ENCODE assay signal across 21 mouse cellular contexts in genomic region chr5:23677072-23677453, GRCm38 (mm10). TPM values are rescaled to one million over a fixed set of nuclear protein-coding genes. Genes with fewer than 3 reads are reported as not detected.
DNase-seq lines count a peak whose midpoint lies in the region; ATAC-seq and TF ChIP-seq lines count a peak whose summit lies in the region.
"Had no signal": no experiment of that assay in that cellular context is flagged by ENCODE, and none has a peak within 500 bp of the region (broad histone marks: within the 10 kb centered on the region; RNA-seq: fewer than 3 reads in every experiment).

No protein-coding gene starts in this region.

- H3K27me3 ChIP-seq in intestine, embryonic 15.5 days (replicated peaks): no peaks in the 10 kb centered on the region
- H3K27me3 ChIP-seq in intestine, embryonic 16.5 days (replicated peaks; ENCODE audit: control insufficient read depth, insufficient read depth, low read length): no peaks in the 10 kb centered on the region
- no peaks in the 10 kb centered on the region for H3K27me3 ChIP-seq in CH12.LX (replicated peaks)
- no peaks in the 10 kb centered on the region for H3K27me3 ChIP-seq in MEL (ENCODE audit: control insufficient read depth in 1 of 2, insufficient read depth in 2 of 2, low read length in 2 of 2)
- H3K27me3 ChIP-seq: embryonic facial prominence, embryonic 12.5 days; embryonic facial prominence, embryonic 15.5 days; hindbrain, embryonic 12.5 days; hindbrain, embryonic 15.5 days had no signal

- H3K9me3 ChIP-seq in intestine, embryonic 15.5 days: no peaks in the 10 kb centered on the region
- H3K9me3 ChIP-seq in intestine, embryonic 16.5 days (ENCODE audit: control insufficient read depth, low read length): no peaks in the 10 kb centered on the region
- no peaks in the 10 kb centered on the region for H3K9me3 ChIP-seq in CH12.LX (replicated peaks; ENCODE audit: low read length)
- H3K9me3 ChIP-seq in MEL (replicated peaks; ENCODE audit: insufficient read depth, low read length): no peaks in the 10 kb centered on the region
- H3K9me3 ChIP-seq: embryonic facial prominence, embryonic 12.5 days; embryonic facial prominence, embryonic 15.5 days; hindbrain, embryonic 12.5 days; hindbrain, embryonic 15.5 days had no signal

- no peak overlapping the region for H3K9ac ChIP-seq in intestine, embryonic 15.5 days
- H3K9ac ChIP-seq in intestine, embryonic 16.5 days (ENCODE audit: low read depth, low read length): no peak overlapping the region
- 0 out of 2 replicates have a peak overlapping the region, but pooled peaks have one; percentile 75 for H3K9ac ChIP-seq in CH12.LX (ENCODE audit: insufficient read depth, low read depth)
- H3K9ac ChIP-seq in MEL (ENCODE audit: control insufficient read depth, low read depth, low read length, poor library complexity, severe bottlenecking): no peak overlapping the region

- DNase-seq in CH12.LX (ENCODE audit: extremely low read depth) (no peak), MEL (ENCODE audit: low read depth, low spot score) (no peak)
- DNase-seq in lung, postnatal 25 days (ENCODE audit: low spot score): no peak
- DNase-seq in ovary, postnatal 14 days (ENCODE audit: low spot score): no peak
- DNase-seq: adrenal gland, adult 2 months; adrenal gland, postnatal 14 days; cerebellum, adult 11 months; cerebellum, adult 2 months; cerebellum, adult 9-11 months; cerebellum, postnatal 25 days; gastrocnemius, adult 2 months; gastrocnemius, postnatal 14 days had no signal

- TF ChIP-seq EP300 in CH12.LX (IDR thresholded peaks at IDR 0.05; ENCODE audit: low read length): no peak
- TF ChIP-seq EP300 in MEL (IDR thresholded peaks at IDR 0.05; ENCODE audit: low read depth in 1 of 2, low read length in 2 of 2): peak in 1 of 2 experiments; percentile 21; a peak in 1 of 4 replicates

- H3K4me3 ChIP-seq in intestine, embryonic 15.5 days (replicated peaks): no peak overlapping the region
- H3K4me3 ChIP-seq in intestine, embryonic 16.5 days (ENCODE audit: low read length): no peak overlapping the region
- no peak overlapping the region for H3K4me3 ChIP-seq in CH12.LX (replicated peaks in 1 of 3; ENCODE audit: low read depth in 2 of 3, low read length in 2 of 3, poor library complexity in 1 of 3)
- peak overlapping the region in 1 of 2 experiments; percentile 95; a peak in 2 of 4 replicates for H3K4me3 ChIP-seq in MEL (ENCODE audit: control insufficient read depth in 1 of 2, insufficient read depth in 1 of 2, low read depth in 2 of 2, low read length in 2 of 2)

- in situ Hi-C loops in CH12.LX (cut with MboI; ENCODE audit: low pct_ligation_motif_present, low pct_unique_long_range_greater_than_20kb, low sequenced_read_pairs): no loop called here

- dilution Hi-C loops in CH12.LX (cut with MboI; ENCODE audit: extremely low pct_ligation_motif_present, extremely low pct_unique_long_range_greater_than_20kb, low sequenced_read_pairs): no loop called here

- no peak for ATAC-seq in intestine, embryonic 15.5 days
- ATAC-seq in intestine, embryonic 16.5 days: no peak
- ATAC-seq in megakaryocyte, adult 5-6 weeks (ENCODE audit: poor library complexity, severe bottlenecking): no peak
- ATAC-seq: CD4-positive, CD25-positive, alpha-beta regulatory T cell, adult 4 months; forebrain, embryonic 14.5 days had no signal

- TF ChIP-seq POLR2A in CH12.LX (IDR thresholded peaks at IDR 0.05; ENCODE audit: low read depth, low read length) (no peak), MEL (IDR thresholded peaks at IDR 0.05; ENCODE audit: control insufficient read depth in 1 of 2, insufficient read depth in 1 of 2, low read depth in 1 of 2, low read length in 2 of 2, poor library complexity in 1 of 2) (no peak)

- no peaks in the 10 kb centered on the region for H3K36me3 ChIP-seq in intestine, embryonic 15.5 days
- H3K36me3 ChIP-seq in intestine, embryonic 16.5 days (ENCODE audit: control insufficient read depth, insufficient read depth, low read length): no peaks in the 10 kb centered on the region
- H3K36me3 ChIP-seq in CH12.LX (replicated peaks in 1 of 2; ENCODE audit: control insufficient read depth in 1 of 2, insufficient read depth in 1 of 2, low read length in 1 of 2): peaks cover 0 to 2% of the 10 kb centered on the region in 2 experiments
- peaks cover 0 to 10% of the 10 kb centered on the region in 2 experiments; a peak in 2 of 4 replicates for H3K36me3 ChIP-seq in MEL (ENCODE audit: control insufficient read depth in 1 of 2, insufficient read depth in 2 of 2, low read length in 2 of 2)
- H3K36me3 ChIP-seq: embryonic facial prominence, embryonic 12.5 days; embryonic facial prominence, embryonic 15.5 days; hindbrain, embryonic 12.5 days; hindbrain, embryonic 15.5 days had no signal

- 82% methylated on average over 5 of the region's 5 CpGs for WGBS in intestine, embryonic 15.5 days
- 79% methylated on average over 5 of the region's 5 CpGs for WGBS in intestine, embryonic 16.5 days

- H3K4me1 ChIP-seq in intestine, embryonic 15.5 days (replicated peaks): peaks cover 3% of the 10 kb centered on the region; the same call in 1 of the 2 replicates
- H3K4me1 ChIP-seq in intestine, embryonic 16.5 days (ENCODE audit: control insufficient read depth, insufficient read depth, low read length): no peaks in the 10 kb centered on the region
- H3K4me1 ChIP-seq in CH12.LX (ENCODE audit: control insufficient read depth in 1 of 2, insufficient read depth in 2 of 2): peaks cover 0 to 35% of the 10 kb centered on the region in 2 experiments; a peak in 2 of 4 replicates
- peaks cover 2 to 5% of the 10 kb centered on the region in 2 experiments; a peak in 2 of 4 replicates for H3K4me1 ChIP-seq in MEL (ENCODE audit: control insufficient read depth in 1 of 2, insufficient read depth in 2 of 2, low read length in 2 of 2)

- no peak for TF ChIP-seq RAD21 in CH12.LX (IDR thresholded peaks at IDR 0.05; ENCODE audit: low read depth, low read length)
- TF ChIP-seq RAD21 in MEL (IDR thresholded peaks at IDR 0.05; ENCODE audit: low read depth, low read length): no peak

- no peak for TF ChIP-seq CTCF in CH12.LX (conservative IDR thresholded peaks at IDR 0.05 in 1 of 2, IDR thresholded peaks at IDR 0.05 in 1 of 2; ENCODE audit: low read depth in 2 of 2, low read length in 2 of 2)
- TF ChIP-seq CTCF in MEL (IDR thresholded peaks at IDR 0.05 in 2 of 3, conservative IDR thresholded peaks at IDR 0.05 in 1 of 3; ENCODE audit: control insufficient read depth in 1 of 3, insufficient read depth in 1 of 3, low read depth in 2 of 3, low read length in 3 of 3, poor library complexity in 1 of 3, severe bottlenecking in 1 of 3): no peak

- H3K79me2 ChIP-seq in CH12.LX (replicated peaks; ENCODE audit: control insufficient read depth, extremely low read depth, insufficient read depth, poor library complexity, severe bottlenecking) (no peaks in the 10 kb centered on the region; the same call in 1 of the 2 replicates), MEL (ENCODE audit: control insufficient read depth, insufficient read depth, low read length, poor library complexity) (peaks cover 5% of the 10 kb centered on the region)

- no peak overlapping the region for H3K27ac ChIP-seq in intestine, embryonic 15.5 days
- no peak overlapping the region for H3K27ac ChIP-seq in intestine, embryonic 16.5 days (ENCODE audit: low read length)
- H3K27ac ChIP-seq in CH12.LX (ENCODE audit: insufficient read depth, low read depth) (no peak overlapping the region), MEL (ENCODE audit: control insufficient read depth, low read depth, low read length) (no peak overlapping the region)
- H3K27ac ChIP-seq: embryonic facial prominence, embryonic 15.5 days; gastrocnemius, adult 2 months had no signal

- 0 out of 2 replicates have a peak overlapping the region, but pooled peaks have one; percentile 97 for H3K4me2 ChIP-seq in intestine, embryonic 15.5 days (replicated peaks)
- no peak overlapping the region for H3K4me2 ChIP-seq in intestine, embryonic 16.5 days (ENCODE audit: low read depth, low read length)
- H3K4me2 ChIP-seq in CH12.LX (ENCODE audit: insufficient read depth, low read depth, poor library complexity, severe bottlenecking): peak overlapping the region; percentile 89; the same call in 1 of the 2 replicates

TF ChIP-seq in CH12.LX, 34 proteins besides CTCF, POLR2A, EP300 and RAD21:
- peak; percentile 86 for TF ChIP-seq MAFK (IDR thresholded peaks at IDR 0.05; ENCODE audit: insufficient replicate concordance, low read length)
- peak; percentile 23; the same call in 1 of the 2 replicates for TF ChIP-seq ZNF384 (IDR thresholded peaks at IDR 0.05; ENCODE audit: low read depth, low read length)
- TF ChIP-seq POLR2AphosphoS2 (IDR thresholded peaks at IDR 0.05; ENCODE audit: low read depth, low read length): no peak
- TF ChIP-seq MYC (IDR thresholded peaks at IDR 0.05; ENCODE audit: low read depth, low read length): no peak

TF ChIP-seq in MEL, 35 proteins besides CTCF, POLR2A, EP300 and RAD21 (continues in another document):
- TF ChIP-seq MXI1 (IDR thresholded peaks at IDR 0.05; ENCODE audit: low read depth, low read length) (no peak), TBP (IDR thresholded peaks at IDR 0.05; ENCODE audit: low read depth, low read length) (no peak), USF1 (IDR thresholded peaks at IDR 0.05; ENCODE audit: low read depth, low read length) (no peak), MYC (IDR thresholded peaks at IDR 0.05; ENCODE audit: low read depth, low read length) (no peak), GABPA (IDR thresholded peaks at IDR 0.05; ENCODE audit: low read depth, low read length) (peak; percentile 93), E2F4 (IDR thresholded peaks at IDR 0.05; ENCODE audit: borderline replicate concordance, low read depth, low read length) (no peak), GATA1 (IDR thresholded peaks at IDR 0.05; ENCODE audit: low read depth, low read length) (no peak), MEF2A (IDR thresholded peaks at IDR 0.05; ENCODE audit: extremely low read depth, insufficient replicate concordance, low read depth, low read length, poor library complexity, severe bottlenecking) (no peak), JUND (IDR thresholded peaks at IDR 0.05; ENCODE audit: low read depth, low read length) (no peak), ETS1 (IDR thresholded peaks at IDR 0.05; ENCODE audit: low read depth, low read length) (0 out of 2 replicates have a peak, but pooled peaks have one; percentile 29), ZNF384 (IDR thresholded peaks at IDR 0.05; ENCODE audit: low read depth, low read length) (peak; percentile 75)

RNA-seq across cellular contexts. Expression of gene Srpk2, which starts 7.4 kb away (rescaled TPM):
- polyA plus RNA-seq in intestine, embryonic 15.5 days (2015; fragmentation: Nextera tagmentation; extraction: Ambion mirVana): 33.1 and 36.2 TPM in 2 replicates
- polyA plus RNA-seq in intestine, embryonic 16.5 days (2015; fragmentation: Nextera tagmentation; extraction: Ambion mirVana): 30.5 and 32.1 TPM in 2 replicates
- 17.4 and 20.6 TPM in 2 replicates for total RNA-seq in CH12.LX (2012; rRNA removed)
- 23.3 and 25.4 TPM in 2 replicates for total RNA-seq in CH12.LX (2014; rRNA removed)
- 31.1 and 31.2 TPM in 2 replicates for polyA plus RNA-seq in CH12.LX (2012; ENCODE audit: insufficient read length, low read depth)
- total RNA-seq in MEL (2012; rRNA removed): 11.2 and 13.3 TPM in 2 replicates
- polyA plus RNA-seq in MEL (2012; ENCODE audit: insufficient read depth in 1 of 2, insufficient read length in 2 of 2, low read depth in 1 of 2, low replicate concordance in 2 of 2, missing spikeins in 1 of 2): 10 to 100 TPM; 16.9 to 41.7 TPM
- total RNA-seq in megakaryocyte, adult 5-6 weeks (2015): 42.0 and 46.9 TPM in 2 replicates
- total RNA-seq in megakaryocyte, adult 5-6 weeks (2017): 52.8 and 62.8 TPM in 2 replicates
